Comparison of ENCODE assay signal across 8 mouse cellular contexts in genomic region chr4:132211091-132211942, GRCm38 (mm10). TPM values are rescaled to one million over a fixed set of nuclear protein-coding genes. Genes with fewer than 3 reads are reported as not detected.
DNase-seq lines count a peak whose midpoint lies in the region; ATAC-seq and TF ChIP-seq lines count a peak whose summit lies in the region.

No protein-coding gene starts in this region.

- peak; percentile 22 to 35 for DNase-seq in heart, adult 18-20 months
- no peak for DNase-seq in heart, adult 8-10 months (ENCODE audit: low spot score)
- peak; percentile 17 for DNase-seq in forebrain, embryonic 14.5 days (ENCODE audit: low spot score)
- DNase-seq in hindbrain, embryonic 14.5 days (ENCODE audit: low spot score): no peak
- peak; percentile 54 for DNase-seq in thymus, postnatal 14 days

- H3K36me3 ChIP-seq in forebrain, embryonic 14.5 days (ENCODE audit: control insufficient read depth, insufficient read depth, low read length): peaks cover 25% of the 10 kb centered on the region
- H3K36me3 ChIP-seq in hindbrain, embryonic 14.5 days (replicated peaks; ENCODE audit: control insufficient read depth, insufficient read depth): peaks cover 37% of the 10 kb centered on the region
- peaks cover 43% of the 10 kb centered on the region for H3K36me3 ChIP-seq in liver, embryonic 12.5 days
- H3K36me3 ChIP-seq in neural tube, embryonic 13.5 days: peaks cover 24% of the 10 kb centered on the region

- TF ChIP-seq CTCF in bone marrow macrophage, adult 2 months (IDR thresholded peaks at IDR 0.05; ENCODE audit: low read depth, low read length): no peak

- H3K9me3 ChIP-seq in forebrain, embryonic 14.5 days (replicated peaks; ENCODE audit: control insufficient read depth, low read length): no peaks in the 10 kb centered on the region
- H3K9me3 ChIP-seq in hindbrain, embryonic 14.5 days (ENCODE audit: control insufficient read depth, low read length): no peaks in the 10 kb centered on the region
- H3K9me3 ChIP-seq in liver, embryonic 12.5 days (replicated peaks): no peaks in the 10 kb centered on the region
- no peaks in the 10 kb centered on the region for H3K9me3 ChIP-seq in neural tube, embryonic 13.5 days

- no peaks in the 10 kb centered on the region for H3K27me3 ChIP-seq in forebrain, embryonic 14.5 days (replicated peaks; ENCODE audit: control insufficient read depth, insufficient read depth, low read length)
- no peaks in the 10 kb centered on the region for H3K27me3 ChIP-seq in hindbrain, embryonic 14.5 days (ENCODE audit: control insufficient read depth, insufficient read depth, low read length)
- H3K27me3 ChIP-seq in liver, embryonic 12.5 days (replicated peaks): no peaks in the 10 kb centered on the region
- H3K27me3 ChIP-seq in neural tube, embryonic 13.5 days: no peaks in the 10 kb centered on the region

- peak overlapping the region; percentile 99 for H3K4me3 ChIP-seq in bone marrow macrophage, adult 2 months (ENCODE audit: insufficient read depth, low read length)
- peak overlapping the region; percentile 99 for H3K4me3 ChIP-seq in forebrain, embryonic 14.5 days (ENCODE audit: low read depth, low read length)
- peak overlapping the region; percentile 99 for H3K4me3 ChIP-seq in hindbrain, embryonic 14.5 days (replicated peaks; ENCODE audit: low read length)
- peak overlapping the region; percentile 100 for H3K4me3 ChIP-seq in liver, embryonic 12.5 days
- peak overlapping the region; percentile 100 for H3K4me3 ChIP-seq in neural tube, embryonic 13.5 days

- peak; percentile 86 for ATAC-seq in forebrain, embryonic 14.5 days
- ATAC-seq in hindbrain, embryonic 14.5 days (ENCODE audit: low FRiP score): peak; percentile 85
- ATAC-seq in liver, embryonic 12.5 days: peak; percentile 76
- peak; percentile 89 for ATAC-seq in neural tube, embryonic 13.5 days (ENCODE audit: low read depth)

- H3K4me1 ChIP-seq in bone marrow macrophage, adult 2 months (ENCODE audit: control insufficient read depth, insufficient read depth, low read length): peaks cover 39% of the 10 kb centered on the region
- H3K4me1 ChIP-seq in forebrain, embryonic 14.5 days (ENCODE audit: control insufficient read depth, insufficient read depth, low read length): peaks cover 12% of the 10 kb centered on the region
- peaks cover 22% of the 10 kb centered on the region for H3K4me1 ChIP-seq in hindbrain, embryonic 14.5 days (replicated peaks; ENCODE audit: control insufficient read depth, insufficient read depth, low read length)
- peaks cover 65% of the 10 kb centered on the region for H3K4me1 ChIP-seq in liver, embryonic 12.5 days
- peaks cover 29% of the 10 kb centered on the region for H3K4me1 ChIP-seq in neural tube, embryonic 13.5 days (replicated peaks)

- peak overlapping the region; percentile 85 for H3K27ac ChIP-seq in bone marrow macrophage, adult 2 months (ENCODE audit: insufficient read depth, low read depth, low read length)
- peak overlapping the region; percentile 96 for H3K27ac ChIP-seq in forebrain, embryonic 14.5 days (ENCODE audit: low read depth, low read length)
- peak overlapping the region; percentile 91 for H3K27ac ChIP-seq in hindbrain, embryonic 14.5 days
- peak overlapping the region; percentile 96 for H3K27ac ChIP-seq in liver, embryonic 12.5 days
- H3K27ac ChIP-seq in neural tube, embryonic 13.5 days (replicated peaks): peak overlapping the region; percentile 95

- WGBS in forebrain, embryonic 14.5 days: under 1% methylated on average over 85 of the region's 89 CpGs
- WGBS in hindbrain, embryonic 14.5 days: under 1% methylated on average over 53 of the region's 89 CpGs
- WGBS in liver, embryonic 12.5 days (ENCODE audit: insufficient replicate concordance): under 1% methylated on average over 86 of the region's 89 CpGs
- under 1% methylated on average over 82 of the region's 89 CpGs for WGBS in neural tube, embryonic 13.5 days

- H3K4me2 ChIP-seq in forebrain, embryonic 14.5 days (ENCODE audit: low read length): peak overlapping the region; percentile 74
- peak overlapping the region; percentile 89 for H3K4me2 ChIP-seq in hindbrain, embryonic 14.5 days (replicated peaks)
- peak overlapping the region; percentile 89 for H3K4me2 ChIP-seq in liver, embryonic 12.5 days
- peak overlapping the region; percentile 91 for H3K4me2 ChIP-seq in neural tube, embryonic 13.5 days

- TF ChIP-seq POLR2A in bone marrow macrophage, adult 2 months (IDR thresholded peaks at IDR 0.05; ENCODE audit: borderline replicate concordance, low read depth, low read length): no peak

- peak overlapping the region; percentile 100 for H3K9ac ChIP-seq in forebrain, embryonic 14.5 days (ENCODE audit: low read length)
- H3K9ac ChIP-seq in hindbrain, embryonic 14.5 days: peak overlapping the region; percentile 98
- H3K9ac ChIP-seq in liver, embryonic 12.5 days: peak overlapping the region; percentile 99
- peak overlapping the region; percentile 100 for H3K9ac ChIP-seq in neural tube, embryonic 13.5 days

RNA-seq across cellular contexts. Expression of gene Ythdf2, which starts 0.8 kb away (rescaled TPM):
- 10 to 100 TPM; 26.7 to 30.8 TPM for total RNA-seq in heart, adult 18-20 months (2021)
- 10 to 100 TPM; 23.8 to 27.1 (median 26.5) TPM for total RNA-seq in heart, adult 8-10 months (2022)
- polyA plus RNA-seq in bone marrow macrophage, adult 2 months (2012; ENCODE audit: insufficient read depth, insufficient read length, missing spikeins): 50.3 and 51.4 TPM in 2 replicates
- 164 and 174 TPM in 2 replicates for polyA plus RNA-seq in forebrain, embryonic 14.5 days (2014; fragmentation: Nextera tagmentation; extraction: Ambion mirVana)
- polyA plus RNA-seq in hindbrain, embryonic 14.5 days (2014; fragmentation: Nextera tagmentation; extraction: Ambion mirVana): 119 and 122 TPM in 2 replicates
- polyA plus RNA-seq in liver, embryonic 12.5 days (2016; fragmentation: Nextera tagmentation; extraction: Ambion mirVana): 53.1 TPM in 2 replicates
- 123 and 125 TPM in 2 replicates for polyA plus RNA-seq in neural tube, embryonic 13.5 days (2015; fragmentation: Nextera tagmentation; extraction: Ambion mirVana)

RNA-seq across cellular contexts. Expression of gene Gmeb1, which starts 50.1 kb away (rescaled TPM):
- total RNA-seq in heart, adult 18-20 months (2021): 1 to 10 TPM; 9.1 to 9.4 TPM
- total RNA-seq in heart, adult 8-10 months (2022): 10 to 100 TPM in 1 of 4 experiments, 1 to 10 TPM in 3; 8.6 to 11.5 (median 9.1) TPM
- 16.7 and 16.8 TPM in 2 replicates for polyA plus RNA-seq in bone marrow macrophage, adult 2 months (2012; ENCODE audit: insufficient read depth, insufficient read length, missing spikeins)
- polyA plus RNA-seq in forebrain, embryonic 14.5 days (2014; fragmentation: Nextera tagmentation; extraction: Ambion mirVana): 26.6 and 38.3 TPM in 2 replicates
- 34.7 and 36.7 TPM in 2 replicates for polyA plus RNA-seq in hindbrain, embryonic 14.5 days (2014; fragmentation: Nextera tagmentation; extraction: Ambion mirVana)
- polyA plus RNA-seq in liver, embryonic 12.5 days (2016; fragmentation: Nextera tagmentation; extraction: Ambion mirVana): 19.1 and 19.5 TPM in 2 replicates
- polyA plus RNA-seq in neural tube, embryonic 13.5 days (2015; fragmentation: Nextera tagmentation; extraction: Ambion mirVana): 40.8 and 44.1 TPM in 2 replicates

Comparison
In these comparisons a context has a peak if more than half of its experiments do, and no peak if none do; other contexts are left out.
1. DNase-seq: peak in heart, adult 18-20 months (2 of 2), forebrain, embryonic 14.5 days (single experiment) and thymus, postnatal 14 days (single experiment); none in heart, adult 8-10 months (single experiment) and hindbrain, embryonic 14.5 days (single experiment).
2. Peak in every context shown above with its lines, with median percentiles within 50 percentile points of each other: H3K27ac ChIP-seq, H3K4me3 ChIP-seq, ATAC-seq, H3K4me2 ChIP-seq and H3K9ac ChIP-seq.